Mouse (Mus musculus): ENCODE data around the gene Etnk2.

- TF ChIP-seq CTCF (IDR thresholded peaks at IDR 0.05; ENCODE audit: borderline replicate concordance, insufficient read depth, low read depth, low read length) (no peak), POLR2A (IDR thresholded peaks at IDR 0.05; ENCODE audit: borderline replicate concordance, insufficient read depth, low read length) (no peak)
These were observed 54.2 kb downstream of the Etnk2 start for GRCm38 (mm10) chr1:133417539-133417938.

All from cerebellum, adult 2 months (tissue).